Mouse (Mus musculus) bone marrow macrophage, adult 2 months (primary cell): ENCODE results near the gene Rnf121.

Source experiments
- CTCF ChIP-seq: IDR thresholded peaks from 2 replicates; pipeline ENCODE4 v1.5.1; 2012; ENCODE audit warnings: low read depth, mild to moderate bottlenecking, low read length, moderate library complexity
- POLR2A ChIP-seq: IDR thresholded peaks from 2 replicates; pipeline ENCODE4 v1.6.1; 2012; ENCODE audit warnings: mild to moderate bottlenecking, low read depth, low read length, borderline replicate concordance

GRCm38 (mm10) chr7:102109746-102110145, 44.5 kb upstream of the Rnf121 start:
- TF ChIP-seq POLR2A (no peak), CTCF (no peak)
